Mouse (Mus musculus) urinary bladder, postnatal 36 days (tissue): ENCODE measurements around the gene Tnni3.

Experiments
- DNase-seq, 2 experiments: peaks; one replicate each; pipeline ENCODE4 v3.0.0; 2022; ENCODE audit warnings: low spot score in 2 of 2, mixed read lengths in 1 of 2

Tnni3 gene

GRCm38 (mm10) chr7:4521231-4522003 lies 2.6 kb downstream of the Tnni3 start:
- DNase-seq: no peak

GRCm38 (mm10) chr7:4518487-4518886 lies 5.5 kb downstream of the Tnni3 start:
- DNase-seq: no peak

GRCm38 (mm10) chr7:4516332-4517050 lies 7.5 kb downstream of the Tnni3 start, which contains the start of gene Tnnt1:
Gene Tnnt1 (minus strand): TSS chr7:4516382.
- no peak for DNase-seq

- no peak for DNase-seq
Observed at GRCm38 (mm10) chr7:4515853-4516252, 8.2 kb downstream of the Tnni3 start.

- no peak for DNase-seq
Observed at GRCm38 (mm10) chr7:4513829-4514712, 10.0 kb downstream of the Tnni3 start.

GRCm38 (mm10) chr7:4513236-4513635 lies 10.8 kb downstream of the Tnni3 start:
- no peak for DNase-seq

- DNase-seq: no peak
Observed at GRCm38 (mm10) chr7:4511489-4512224, 12.4 kb downstream of the Tnni3 start.

GRCm38 (mm10) chr7:4509863-4510608 lies 14.0 kb downstream of the Tnni3 start:
- DNase-seq: peak; percentile 46 to 67

GRCm38 (mm10) chr7:4508739-4509116 lies 15.3 kb downstream of the Tnni3 start:
- no peak for DNase-seq

- DNase-seq: no peak
Observed at GRCm38 (mm10) chr7:4508062-4508738, 15.8 kb downstream of the Tnni3 start.

- DNase-seq: no peak
Observed at GRCm38 (mm10) chr7:4507220-4507619, 16.8 kb downstream of the Tnni3 start.

GRCm38 (mm10) chr7:4504646-4505435 lies 19.2 kb downstream of the Tnni3 start:
- no peak for DNase-seq

GRCm38 (mm10) chr7:4503858-4504257 lies 20.2 kb downstream of the Tnni3 start:
- DNase-seq: no peak

GRCm38 (mm10) chr7:4503100-4503499 lies 20.9 kb downstream of the Tnni3 start:
- DNase-seq: no peak

GRCm38 (mm10) chr7:4502421-4503090 lies 21.5 kb downstream of the Tnni3 start:
- DNase-seq: peak; percentile 26 to 30

- DNase-seq: peak; percentile 95 to 96
Observed at GRCm38 (mm10) chr7:4501558-4502397, 22.3 kb downstream of the Tnni3 start, which contains the start of gene Ppp1r12c. Gene Ppp1r12c (minus strand): TSS chr7:4501680.

GRCm38 (mm10) chr7:4500892-4501471 lies 23.0 kb downstream of the Tnni3 start:
- peak; percentile 17 to 22 for DNase-seq
